Mouse (Mus musculus): ENCODE data around the gene Slc45a1.
"Not testable (repeated sequence)": the region's sequence is repeated elsewhere in the genome, so short reads cannot be mapped to it uniquely, and the experiment has no call there.

Gene Slc45a1

DNA sequence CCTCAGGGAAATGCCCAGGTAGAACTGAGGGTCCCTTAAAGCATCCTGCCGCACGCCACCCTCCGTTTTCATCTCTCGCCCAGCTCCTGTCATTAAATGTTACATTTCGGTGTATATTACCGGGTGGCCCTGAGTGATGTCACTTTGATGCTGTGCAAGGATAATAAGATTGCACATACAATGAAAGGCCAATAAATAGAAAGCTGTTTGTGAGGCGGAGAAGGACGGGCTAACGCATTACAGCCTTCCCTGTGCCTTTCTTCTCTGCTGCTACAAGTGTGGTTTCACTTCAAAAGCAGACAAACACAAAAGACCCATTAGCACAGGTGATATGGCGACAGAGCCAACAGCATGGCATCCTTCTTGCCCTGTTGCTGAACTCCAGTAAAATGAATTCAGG lies 50.5 kb downstream of the Slc45a1 start:
- DNase-seq = no peak

- not testable (repeated sequence) for DNase-seq
Measured at GRCm38 (mm10) chr4:150600503-150600902, 51.5 kb downstream of the Slc45a1 start.

- DNase-seq = peak; percentile 59
Measured at GRCm38 (mm10) chr4:150599119-150599992, 52.6 kb downstream of the Slc45a1 start.

GRCm38 (mm10) chr4:150598686-150599085 lies 53.3 kb downstream of the Slc45a1 start:
- DNase-seq = no peak

DNA sequence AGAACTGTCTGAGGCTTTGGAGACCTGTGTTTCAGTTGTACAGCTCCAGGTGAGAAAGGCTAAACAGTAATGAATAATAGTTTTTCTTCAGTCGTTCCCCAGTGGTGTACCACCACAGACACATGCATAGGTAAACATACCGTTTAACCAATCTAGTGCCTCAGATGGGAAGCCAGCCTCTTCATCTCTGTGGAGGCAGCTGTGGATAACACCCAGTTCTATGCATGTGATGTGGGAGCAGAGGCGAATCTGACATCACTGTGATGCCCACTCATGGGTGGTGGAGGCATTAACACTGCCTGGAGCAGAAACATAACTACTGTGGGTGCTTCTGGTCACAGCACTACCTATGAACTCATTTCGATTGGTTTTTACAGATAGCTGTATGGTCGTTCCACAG lies 56.0 kb downstream of the Slc45a1 start:
- no peak for DNase-seq

- no peak for DNase-seq
Measured at GRCm38 (mm10) chr4:150595071-150595470, 56.9 kb downstream of the Slc45a1 start.

DNA sequence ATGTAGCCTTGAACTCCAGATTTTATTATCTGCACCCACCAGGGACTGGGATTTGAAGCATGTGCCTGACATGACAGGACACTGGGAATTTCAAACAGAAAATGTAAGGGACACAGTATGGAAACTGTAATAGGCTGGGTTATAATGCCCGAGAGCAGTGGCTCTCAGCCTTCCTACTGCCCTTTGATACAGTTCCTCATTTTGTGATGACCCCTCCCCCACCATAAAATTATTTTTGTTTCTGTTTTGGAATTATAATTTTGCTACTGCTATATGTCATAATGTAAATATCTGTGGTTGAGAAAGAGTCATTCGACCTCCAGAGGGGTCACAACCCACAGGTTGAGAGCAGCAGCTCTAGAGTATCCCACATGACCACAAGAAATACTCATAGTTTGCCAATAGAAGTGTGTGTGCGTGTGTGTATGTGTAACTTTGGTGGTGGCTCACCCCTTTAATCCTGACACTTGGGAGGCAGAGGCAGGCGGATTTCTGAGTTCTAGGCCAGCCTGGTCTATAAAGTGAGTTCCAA lies 57.6 kb downstream of the Slc45a1 start:
- no peak for DNase-seq

GRCm38 (mm10) chr4:150593473-150594217 lies 58.3 kb downstream of the Slc45a1 start:
- no peak for DNase-seq

DNA sequence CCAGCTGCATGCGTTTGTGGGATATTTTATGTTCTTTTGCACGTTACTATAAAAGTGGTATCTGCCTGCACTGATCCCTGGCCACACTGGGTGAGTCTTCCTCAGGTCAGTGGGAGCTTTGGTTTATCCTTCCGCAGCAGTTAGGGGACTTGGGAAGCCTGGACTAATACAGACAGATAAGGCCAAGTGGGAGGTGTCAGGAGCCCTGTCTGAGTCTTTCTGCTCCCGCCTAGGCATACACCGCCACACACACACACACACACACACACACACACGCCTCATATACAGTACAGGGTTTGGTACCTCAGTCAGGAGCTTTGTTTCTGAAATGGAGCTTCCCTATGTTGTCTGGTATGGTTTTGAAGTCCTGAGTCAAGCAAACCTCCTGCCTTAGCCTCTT lies 59.9 kb downstream of the Slc45a1 start:
- DNase-seq = no peak

DNA sequence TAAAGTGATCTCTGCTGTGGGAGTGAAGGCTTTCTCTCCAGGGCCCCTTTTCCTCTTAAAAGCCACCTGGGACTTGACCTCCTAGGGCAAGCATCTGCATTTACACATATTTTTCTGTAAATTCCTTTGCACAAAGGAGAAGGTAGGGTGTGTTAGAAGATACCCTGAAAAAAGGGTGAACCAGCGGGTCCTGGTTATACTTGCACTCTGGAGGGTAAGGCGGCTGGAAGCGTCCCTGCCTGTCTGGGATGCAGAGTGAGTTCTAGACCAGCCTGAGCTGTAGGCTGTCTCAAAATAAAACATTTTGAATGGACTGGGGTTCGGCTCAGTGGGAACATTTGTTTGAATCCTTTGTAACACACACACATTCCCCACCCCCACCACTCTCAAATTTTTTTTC lies 60.4 kb downstream of the Slc45a1 start:
- DNase-seq = no peak

- DNase-seq = peak; percentile 63
Measured at GRCm38 (mm10) chr4:150590621-150591282, 61.2 kb downstream of the Slc45a1 start.

GRCm38 (mm10) chr4:150588300-150588621 lies 63.7 kb downstream of the Slc45a1 start:
- no peak for DNase-seq

GRCm38 (mm10) chr4:150587597-150588299 lies 64.2 kb downstream of the Slc45a1 start:
- no peak for DNase-seq

DNA sequence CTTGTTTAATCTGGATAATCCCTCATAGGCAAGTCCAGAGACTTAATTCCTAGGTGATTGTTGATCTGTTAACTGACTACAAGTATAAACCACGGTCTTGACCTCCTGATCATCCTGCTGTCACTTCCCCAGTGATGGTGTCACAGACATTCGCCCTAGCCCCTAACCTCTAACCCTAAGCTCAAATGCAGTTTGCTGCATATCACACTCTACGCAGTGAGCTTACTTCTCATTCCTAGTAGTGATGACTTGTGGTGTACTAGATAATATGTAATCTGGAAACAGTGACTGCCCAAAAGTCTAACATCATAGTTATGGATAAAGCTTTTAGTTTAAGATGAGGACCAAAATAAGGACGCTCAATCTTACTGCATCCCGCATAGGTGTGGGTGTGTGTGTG lies 65.7 kb downstream of the Slc45a1 start:
- no peak for DNase-seq

DNA sequence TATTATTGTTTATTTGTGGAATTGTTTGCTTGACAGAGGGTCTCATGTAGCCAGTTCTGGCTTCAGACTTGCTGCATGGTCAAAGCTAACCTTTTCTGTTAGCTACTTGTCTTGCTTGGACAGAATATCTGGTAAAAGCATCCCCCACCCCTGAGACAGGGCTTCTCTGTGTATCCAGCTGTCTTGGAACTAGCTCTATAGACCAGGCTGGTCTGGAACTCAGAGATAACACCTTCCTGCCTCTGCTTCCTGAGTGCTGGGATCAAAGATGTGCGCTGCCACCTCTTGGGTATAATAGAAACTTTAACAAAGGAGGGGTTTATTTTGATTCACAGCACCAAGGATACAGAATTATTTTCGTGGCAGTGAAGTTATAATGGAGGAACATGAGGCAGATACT lies 66.2 kb downstream of the Slc45a1 start:
- no peak for DNase-seq

- DNase-seq = no peak
Measured at GRCm38 (mm10) chr4:150583777-150584135, 68.2 kb downstream of the Slc45a1 start.

- DNase-seq = peak; percentile 83
Measured at GRCm38 (mm10) chr4:150582966-150583776, 68.8 kb downstream of the Slc45a1 start.

GRCm38 (mm10) chr4:150581931-150582723 lies 69.8 kb downstream of the Slc45a1 start:
- DNase-seq = no peak
